Mouse (Mus musculus): ENCODE measurements around the gene F830045P16Rik. TPM values are rescaled to one million over a fixed set of nuclear protein-coding genes. Genes with fewer than 3 reads are reported as not detected.

The F830045P16Rik gene
- total and polyA plus RNA-seq, 3 experiments, result not detected

DNA sequence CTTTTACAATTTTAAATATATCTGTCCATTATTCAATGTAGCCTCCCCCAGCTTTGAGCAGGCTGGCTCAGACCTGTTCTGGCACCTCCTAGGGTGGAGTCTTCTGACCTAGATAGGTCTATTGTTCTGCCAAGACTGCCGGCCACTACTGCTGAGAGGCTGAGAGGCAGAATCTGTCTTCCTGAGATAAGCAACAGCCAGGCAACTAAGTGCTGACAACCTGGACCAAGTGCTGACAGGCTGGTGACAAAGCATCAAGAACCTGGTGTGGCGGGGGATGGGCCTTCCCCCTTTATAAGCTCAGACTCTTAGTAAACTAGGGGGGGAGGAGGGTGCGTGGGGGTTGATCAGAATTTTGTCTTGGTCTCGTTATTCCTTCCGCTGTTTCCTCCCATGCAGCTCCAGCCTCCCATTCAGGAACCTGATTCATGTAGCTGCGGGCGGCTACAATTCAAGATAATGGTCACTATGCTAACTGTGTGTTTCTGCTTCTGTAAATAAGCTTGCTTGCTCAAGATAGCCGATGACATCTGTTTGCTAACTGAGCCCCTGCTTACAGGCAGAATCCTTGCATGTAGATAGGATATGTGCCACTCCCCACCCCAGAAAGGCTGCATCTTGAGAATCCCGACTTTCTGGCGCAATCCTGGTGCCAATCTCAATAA lies 115.4 kb downstream of the F830045P16Rik start:
- Histone ChIP-seq H3K27ac (ENCODE audit: insufficient read depth, low read depth) (no peak overlapping the region), H3K4me2 (ENCODE audit: insufficient read depth, low read depth, poor library complexity, severe bottlenecking) (no peak overlapping the region), H3K4me3 (replicated peaks in 1 of 3; ENCODE audit: low read depth in 2 of 3, low read length in 2 of 3, poor library complexity in 1 of 3) (no peak overlapping the region), H3K79me2 (replicated peaks; ENCODE audit: control insufficient read depth, extremely low read depth, insufficient read depth, poor library complexity, severe bottlenecking) (no peaks in the 10 kb centered on the region), H3K4me1 (ENCODE audit: control insufficient read depth in 1 of 2, insufficient read depth in 2 of 2) (no peaks in the 10 kb centered on the region), H3K27me3 (replicated peaks) (no peaks in the 10 kb centered on the region), H3K9ac (ENCODE audit: insufficient read depth, low read depth) (no peak overlapping the region), H3K36me3 (replicated peaks in 1 of 2; ENCODE audit: control insufficient read depth in 1 of 2, insufficient read depth in 1 of 2, low read length in 1 of 2) (no peaks in the 10 kb centered on the region), H3K9me3 (replicated peaks; ENCODE audit: low read length) (no peaks in the 10 kb centered on the region)
- dilution Hi-C loops (cut with MboI; ENCODE audit: extremely low pct_ligation_motif_present, extremely low pct_unique_long_range_greater_than_20kb, low sequenced_read_pairs), result no loop called here
- no peak for DNase-seq (ENCODE audit: extremely low read depth)
- no peak for TF ChIP-seq CTCF (conservative IDR thresholded peaks at IDR 0.05 in 1 of 2, IDR thresholded peaks at IDR 0.05 in 1 of 2; ENCODE audit: low read depth in 2 of 2, low read length in 2 of 2)
- no peak for TF ChIP-seq BHLHE40 (IDR thresholded peaks at IDR 0.05; ENCODE audit: low read depth, low read length)
- TF ChIP-seq GABPA (IDR thresholded peaks at IDR 0.05; ENCODE audit: insufficient replicate concordance, low read depth, low read length), result no peak
- no peak for TF ChIP-seq ZC3H11A (IDR thresholded peaks at IDR 0.05; ENCODE audit: low read depth, low read length)
- TF ChIP-seq IRF4 (IDR thresholded peaks at IDR 0.05; ENCODE audit: low read depth, low read length), result no peak
- no peak for TF ChIP-seq MEF2A (IDR thresholded peaks at IDR 0.05; ENCODE audit: borderline replicate concordance, low read depth, low read length)
- TF ChIP-seq CHD1 (IDR thresholded peaks at IDR 0.05; ENCODE audit: low read depth, low read length), result no peak
- TF ChIP-seq JUND (conservative IDR thresholded peaks at IDR 0.05; ENCODE audit: low read depth, low read length), result no peak
- TF ChIP-seq TCF12 (IDR thresholded peaks at IDR 0.05; ENCODE audit: low read depth, low read length), result no peak
- TF ChIP-seq PAX5 (IDR thresholded peaks at IDR 0.05; ENCODE audit: low read length), result no peak
- no peak for TF ChIP-seq MAZ (IDR thresholded peaks at IDR 0.05; ENCODE audit: low read depth, low read length)
- in situ Hi-C loops (cut with MboI; ENCODE audit: low pct_ligation_motif_present, low pct_unique_long_range_greater_than_20kb, low sequenced_read_pairs), result no loop called here

DNA sequence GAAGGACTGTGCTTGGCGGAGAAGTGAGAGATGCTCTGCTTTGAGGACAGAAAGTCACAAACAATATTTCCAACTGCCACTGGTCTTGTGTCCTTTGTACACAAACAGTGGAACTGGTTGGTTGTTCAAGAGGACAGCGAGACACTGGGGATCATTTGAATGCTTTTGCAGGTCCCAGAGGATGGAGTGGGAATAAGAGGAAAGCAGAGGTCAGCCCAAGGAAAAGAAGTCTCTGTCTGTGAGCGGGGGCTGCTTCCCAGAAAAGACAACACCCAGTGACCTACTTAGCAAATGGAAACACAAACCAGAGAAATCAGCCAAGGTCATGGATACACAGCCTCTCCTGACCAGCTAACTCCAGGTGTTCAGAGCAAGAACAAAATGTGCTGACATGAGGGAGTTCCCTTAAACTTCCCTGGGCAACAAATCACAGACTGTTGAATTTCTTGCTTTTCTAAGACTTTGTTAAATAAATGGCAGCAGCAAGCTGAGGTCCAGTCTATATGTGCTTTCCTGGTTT lies 117.0 kb downstream of the F830045P16Rik start:
- Histone ChIP-seq H3K27me3 (replicated peaks) (no peaks in the 10 kb centered on the region), H3K36me3 (replicated peaks in 1 of 2; ENCODE audit: control insufficient read depth in 1 of 2, insufficient read depth in 1 of 2, low read length in 1 of 2) (no peaks in the 10 kb centered on the region), H3K9me3 (replicated peaks; ENCODE audit: low read length) (no peaks in the 10 kb centered on the region), H3K4me3 (replicated peaks in 1 of 3; ENCODE audit: low read depth in 2 of 3, low read length in 2 of 3, poor library complexity in 1 of 3) (no peak overlapping the region), H3K4me1 (ENCODE audit: control insufficient read depth in 1 of 2, insufficient read depth in 2 of 2) (peaks cover 0 to 4% of the 10 kb centered on the region in 2 experiments; a peak in 2 of 4 replicates), H3K27ac (ENCODE audit: insufficient read depth, low read depth) (no peak overlapping the region), H3K4me2 (ENCODE audit: insufficient read depth, low read depth, poor library complexity, severe bottlenecking) (no peak overlapping the region), H3K79me2 (replicated peaks; ENCODE audit: control insufficient read depth, extremely low read depth, insufficient read depth, poor library complexity, severe bottlenecking) (no peaks in the 10 kb centered on the region), H3K9ac (ENCODE audit: insufficient read depth, low read depth) (no peak overlapping the region)
- TF ChIP-seq GABPA (IDR thresholded peaks at IDR 0.05; ENCODE audit: insufficient replicate concordance, low read depth, low read length) (no peak), USF2 (conservative IDR thresholded peaks at IDR 0.05; ENCODE audit: low read depth, low read length) (no peak), POLR2AphosphoS2 (IDR thresholded peaks at IDR 0.05; ENCODE audit: low read depth, low read length) (no peak), BHLHE40 (IDR thresholded peaks at IDR 0.05; ENCODE audit: low read depth, low read length) (no peak), ZC3H11A (IDR thresholded peaks at IDR 0.05; ENCODE audit: low read depth, low read length) (no peak), KAT2A (IDR thresholded peaks at IDR 0.05; ENCODE audit: insufficient replicate concordance, low read length) (no peak), MYC (IDR thresholded peaks at IDR 0.05; ENCODE audit: low read depth, low read length) (no peak), USF1 (IDR thresholded peaks at IDR 0.05; ENCODE audit: low read depth, low read length) (no peak), NELFE (IDR thresholded peaks at IDR 0.05; ENCODE audit: low read depth, low read length) (no peak), JUN (IDR thresholded peaks at IDR 0.05; ENCODE audit: insufficient read depth, low read depth, low read length) (no peak), CHD2 (IDR thresholded peaks at IDR 0.05; ENCODE audit: low read length) (no peak), ZMIZ1 (IDR thresholded peaks at IDR 0.05; ENCODE audit: low read depth, low read length) (no peak), CTCF (conservative IDR thresholded peaks at IDR 0.05 in 1 of 2, IDR thresholded peaks at IDR 0.05 in 1 of 2; ENCODE audit: low read depth in 2 of 2, low read length in 2 of 2) (no peak), PAX5 (IDR thresholded peaks at IDR 0.05; ENCODE audit: low read length) (no peak), MAX (IDR thresholded peaks at IDR 0.05; ENCODE audit: low read length) (no peak), SIN3A (IDR thresholded peaks at IDR 0.05; ENCODE audit: low read length) (no peak), NRF1 (IDR thresholded peaks at IDR 0.05; ENCODE audit: low read depth, low read length) (no peak), RCOR1 (conservative IDR thresholded peaks at IDR 0.05; ENCODE audit: low read depth, low read length) (no peak), UBTF (IDR thresholded peaks at IDR 0.05; ENCODE audit: low read depth, low read length) (no peak), RAD21 (IDR thresholded peaks at IDR 0.05; ENCODE audit: low read depth, low read length) (no peak)
- no peak for DNase-seq (ENCODE audit: extremely low read depth)
- dilution Hi-C loops (cut with MboI; ENCODE audit: extremely low pct_ligation_motif_present, extremely low pct_unique_long_range_greater_than_20kb, low sequenced_read_pairs) (no loop called here), in situ Hi-C loops (cut with MboI; ENCODE audit: low pct_ligation_motif_present, low pct_unique_long_range_greater_than_20kb, low sequenced_read_pairs) (loop anchor here (10.0 kb wide), 1 partner anchor 135 kb away; no protein-coding TSS in a partner anchor)
